Mouse (Mus musculus): ENCODE results near the gene Drp2. TPM values are rescaled to one million over a fixed set of nuclear protein-coding genes. Genes with fewer than 3 reads are reported as not detected.

Drp2 gene
- polyA plus RNA-seq (2014; fragmentation: Illumina TruSeq; extraction: RNeasy Lipid Tissue Mini Kit (QIAGEN cat#74804); ENCODE audit: low read depth, low replicate concordance), result 0.37 TPM

DNA sequence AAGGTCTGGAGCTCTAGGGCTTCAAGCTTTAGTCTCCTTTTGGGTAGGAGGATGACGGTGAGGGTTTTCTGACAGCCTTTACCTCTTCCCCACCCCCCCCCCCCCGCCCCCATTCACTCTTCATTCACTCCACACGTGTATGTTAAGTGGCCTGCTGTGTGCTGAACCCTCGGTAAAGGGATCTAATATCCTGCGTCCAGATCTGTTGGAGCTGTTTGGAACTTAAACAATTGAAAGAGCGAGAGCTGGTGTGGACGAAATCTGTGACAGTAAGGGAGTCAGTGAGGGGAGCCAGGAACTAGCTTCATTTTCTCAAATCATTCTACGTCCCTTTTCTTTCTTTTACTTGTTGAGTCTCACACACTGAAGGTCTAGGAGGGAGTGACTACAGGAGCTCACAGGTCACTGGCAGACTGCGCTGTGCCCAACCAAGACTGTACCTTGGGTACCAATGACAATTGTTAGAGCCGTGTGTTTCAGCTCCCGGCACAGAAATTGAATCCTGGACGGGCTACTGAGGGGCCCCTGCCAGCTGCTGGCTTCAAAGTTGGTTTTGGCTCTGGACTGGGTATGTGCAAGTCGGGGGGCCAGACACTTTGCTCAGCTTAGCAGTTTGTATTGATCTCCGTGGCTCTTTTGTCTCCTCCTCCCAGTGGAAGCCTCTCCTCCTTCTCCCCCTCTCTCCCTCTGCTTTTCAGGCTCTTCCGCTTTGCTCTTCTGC lies at the start of gene Drp2:
Gene Drp2, plus strand, starts transcription at position 689 of the 721 bp plus-strand sequence.

DNA sequence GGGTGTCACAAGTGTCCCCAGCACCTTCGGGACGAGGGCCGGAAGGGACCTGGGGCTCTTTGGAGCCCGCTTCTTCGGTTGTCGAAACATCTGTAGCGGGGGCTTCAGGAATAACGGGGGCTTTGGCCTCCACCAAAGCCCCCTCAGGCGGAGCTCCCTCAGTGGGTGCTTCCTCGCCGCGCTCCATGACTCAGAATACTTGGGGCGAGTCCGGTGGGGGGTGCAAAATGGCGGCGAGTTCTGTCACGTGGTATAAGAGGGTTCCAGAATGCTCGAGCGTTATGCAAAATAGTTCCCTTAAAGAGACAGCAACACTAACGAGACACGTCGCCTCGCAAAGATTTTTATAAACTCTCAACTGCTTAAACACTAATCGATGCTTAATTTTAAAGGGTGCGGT lies 71.9 kb downstream of the Drp2 start, which contains the start of gene Taf7l:
Gene Taf7l, minus strand, starts transcription at position 201 of the 400 bp plus-strand sequence.

Other genes with a start within 250 kb of the Drp2 start
- 1.4 TPM for gene Xkrx, start 242.5 kb upstream of the Drp2 start, polyA plus RNA-seq (2014; fragmentation: Illumina TruSeq; extraction: RNeasy Lipid Tissue Mini Kit (QIAGEN cat#74804); ENCODE audit: low read depth, low replicate concordance)
- gene Arl13a, start 217.1 kb upstream of the Drp2 start, polyA plus RNA-seq (2014; fragmentation: Illumina TruSeq; extraction: RNeasy Lipid Tissue Mini Kit (QIAGEN cat#74804); ENCODE audit: low read depth, low replicate concordance), result not detected
- gene Nox1, start 182.6 kb upstream of the Drp2 start, polyA plus RNA-seq (2014; fragmentation: Illumina TruSeq; extraction: RNeasy Lipid Tissue Mini Kit (QIAGEN cat#74804); ENCODE audit: low read depth, low replicate concordance), result not detected
- gene Trmt2b, start 127.6 kb upstream of the Drp2 start, polyA plus RNA-seq (2014; fragmentation: Illumina TruSeq; extraction: RNeasy Lipid Tissue Mini Kit (QIAGEN cat#74804); ENCODE audit: low read depth, low replicate concordance), result 54.5 TPM
- gene Tmem35a, start 109.3 kb upstream of the Drp2 start, polyA plus RNA-seq (2014; fragmentation: Illumina TruSeq; extraction: RNeasy Lipid Tissue Mini Kit (QIAGEN cat#74804); ENCODE audit: low read depth, low replicate concordance), result 8.3 TPM
- not detected for gene Cenpi, start 96.5 kb upstream of the Drp2 start, polyA plus RNA-seq (2014; fragmentation: Illumina TruSeq; extraction: RNeasy Lipid Tissue Mini Kit (QIAGEN cat#74804); ENCODE audit: low read depth, low replicate concordance)
- not detected for gene Taf7l, start 71.9 kb downstream of the Drp2 start, polyA plus RNA-seq (2014; fragmentation: Illumina TruSeq; extraction: RNeasy Lipid Tissue Mini Kit (QIAGEN cat#74804); ENCODE audit: low read depth, low replicate concordance)
- gene Timm8a1, start 137.3 kb downstream of the Drp2 start, polyA plus RNA-seq (2014; fragmentation: Illumina TruSeq; extraction: RNeasy Lipid Tissue Mini Kit (QIAGEN cat#74804); ENCODE audit: low read depth, low replicate concordance), result 25.5 TPM
- 0.81 TPM for gene Btk, start 179.0 kb downstream of the Drp2 start, polyA plus RNA-seq (2014; fragmentation: Illumina TruSeq; extraction: RNeasy Lipid Tissue Mini Kit (QIAGEN cat#74804); ENCODE audit: low read depth, low replicate concordance)
- 448 TPM for gene Rpl36a, start 181.1 kb downstream of the Drp2 start, polyA plus RNA-seq (2014; fragmentation: Illumina TruSeq; extraction: RNeasy Lipid Tissue Mini Kit (QIAGEN cat#74804); ENCODE audit: low read depth, low replicate concordance)
- 2.3 TPM for gene Gla, start 196.6 kb downstream of the Drp2 start, polyA plus RNA-seq (2014; fragmentation: Illumina TruSeq; extraction: RNeasy Lipid Tissue Mini Kit (QIAGEN cat#74804); ENCODE audit: low read depth, low replicate concordance)
- gene Hnrnph2, start 196.6 kb downstream of the Drp2 start, polyA plus RNA-seq (2014; fragmentation: Illumina TruSeq; extraction: RNeasy Lipid Tissue Mini Kit (QIAGEN cat#74804); ENCODE audit: low read depth, low replicate concordance), result 76.1 TPM